Mouse (Mus musculus) embryonic facial prominence, embryonic 13.5 days (tissue): ENCODE data around the gene Dgkg. TPM values are rescaled to one million over a fixed set of nuclear protein-coding genes. Genes with fewer than 3 reads are reported as not detected.

Experiments
- ATAC-seq: fragments of 200-750 bp; cut with Nextera tagmentation; 2 replicates; pipeline ENCODE4 v1.8.0; 2017; ENCODE audit warnings: low read depth; ENCODE audit not compliant: insufficient number of reproducible peaks, insufficient read depth, low FRiP score, low TSS enrichment
- H3K27ac ChIP-seq: fragments of 300-500 bp; sonication (generic); 2 replicates; pipeline ENCODE4 v1.5.1; 2015; ENCODE audit warnings: moderate library complexity, mild to moderate bottlenecking, inconsistent platforms
- H3K27me3 ChIP-seq: fragments of 300-500 bp; sonication (generic); 2 replicates; pipeline ENCODE4 v1.6.1; 2015; ENCODE audit warnings: mild to moderate bottlenecking, inconsistent platforms
- H3K36me3 ChIP-seq: fragments of 300-500 bp; sonication (generic); 2 replicates; pipeline ENCODE4 v1.6.1; 2015; ENCODE audit warnings: mild to moderate bottlenecking, inconsistent platforms
- H3K4me1 ChIP-seq: fragments of 300-500 bp; sonication (generic); 2 replicates; pipeline ENCODE4 v1.6.1; 2015; ENCODE audit warnings: inconsistent platforms
- H3K4me2 ChIP-seq: fragments of 300-500 bp; sonication (generic); 2 replicates; pipeline ENCODE4 v1.6.1; 2015; ENCODE audit warnings: moderate library complexity, mild to moderate bottlenecking, inconsistent platforms
- H3K4me3 ChIP-seq: fragments of 300-500 bp; sonication (generic); 2 replicates; pipeline ENCODE4 v1.5.1; 2015; ENCODE audit warnings: mild to moderate bottlenecking, inconsistent platforms
- H3K9ac ChIP-seq: fragments of 300-500 bp; sonication (generic); 2 replicates; pipeline ENCODE4 v1.6.1; 2015; ENCODE audit warnings: mild to moderate bottlenecking, inconsistent platforms
- H3K9me3 ChIP-seq: fragments of 300-500 bp; sonication (generic); 2 replicates; pipeline ENCODE4 v1.6.1; 2016; ENCODE audit warnings: inconsistent platforms
- WGBS: fragments of 180-500 bp; shearing (Covaris S2); methylation state at CpG from one replicate; pipeline ENCODE4 v1.1.7; 2015; ENCODE audit warnings: mixed read lengths; 5-methylcytosine and 5-hydroxymethylcytosine counted together
- polyA plus RNA-seq: library from polyadenylated mRNA; unstranded; fragments of >200 nt; fragmentation: Nextera tagmentation; extraction: Ambion mirVana; gene quantifications from 2 replicates; pipeline ENCODE4 v1.2.1, GENCODE M21; 2015

The Dgkg gene
- polyA plus RNA-seq, 1 experiment from 2014 or later = 0.13 TPM

DNA sequence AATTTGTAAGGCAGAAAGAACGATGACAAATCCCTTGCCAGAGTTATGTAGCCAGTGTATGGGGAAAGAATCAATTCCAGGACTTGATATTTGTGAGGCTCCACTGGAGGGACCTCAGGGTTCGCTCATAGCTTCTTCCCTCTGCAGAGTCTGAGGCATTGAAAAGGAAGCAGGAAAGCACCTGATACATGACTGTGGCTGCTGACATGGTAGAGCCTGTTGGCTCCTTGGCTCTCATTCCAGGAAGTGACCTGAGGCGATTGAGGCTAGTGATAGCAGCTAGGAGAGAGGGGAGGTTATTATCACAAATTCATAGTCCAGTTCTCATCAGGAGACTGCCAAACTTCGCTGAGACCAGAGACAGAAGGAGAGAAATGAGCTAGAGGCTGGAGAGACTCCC, 17.1 kb upstream of the Dgkg start:
- Histone ChIP-seq H3K4me3 (no peak overlapping the region), H3K36me3 (no peaks in the 10 kb centered on the region), H3K4me1 (no peaks in the 10 kb centered on the region), H3K9me3 (no peaks in the 10 kb centered on the region), H3K27me3 (no peaks in the 10 kb centered on the region), H3K4me2 (no peak overlapping the region), H3K27ac (no peak overlapping the region), H3K9ac (no peak overlapping the region)
- 66% methylated on average over 4 of the region's 4 CpGs for whole genome bisulfite sequencing
- ATAC-seq = no peak

- H3K27me3 ChIP-seq = peaks cover 26% of the 10 kb centered on the region
Measured at GRCm38 (mm10) chr16:22664033-22664432, 7.0 kb upstream of the Dgkg start.

DNA sequence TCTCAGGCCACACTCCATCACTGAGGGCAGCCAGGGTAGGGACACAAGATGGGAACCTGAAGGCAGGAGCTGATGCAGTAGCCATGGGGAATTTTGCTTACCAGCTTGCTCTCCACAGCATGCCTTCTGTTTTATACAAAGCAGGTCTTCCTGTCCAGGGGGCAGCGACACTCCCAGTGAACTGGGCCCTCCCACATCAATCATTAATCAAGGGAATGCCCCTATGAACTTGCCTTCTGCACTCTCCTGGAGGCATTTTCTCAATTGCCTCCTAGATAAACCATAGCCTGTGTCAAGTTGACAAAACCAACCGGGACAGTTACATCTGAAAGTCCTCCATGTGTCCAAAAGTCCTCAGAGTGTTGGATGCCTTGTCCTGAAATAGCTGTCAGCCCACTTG, 6.1 kb upstream of the Dgkg start:
- Histone ChIP-seq H3K4me1 (no peaks in the 10 kb centered on the region), H3K9me3 (no peaks in the 10 kb centered on the region), H3K4me3 (no peak overlapping the region), H3K36me3 (no peaks in the 10 kb centered on the region), H3K9ac (no peak overlapping the region), H3K4me2 (no peak overlapping the region), H3K27me3 (peaks cover 35% of the 10 kb centered on the region), H3K27ac (no peak overlapping the region)
- 55% methylated on average over 2 of the region's 2 CpGs for WGBS
- ATAC-seq = no peak

More at GRCm38 (mm10) chr16:22664033-22664432, 7.0 kb upstream of the Dgkg start:
- no peaks in the 10 kb centered on the region for H3K4me1 ChIP-seq
- WGBS = 82% methylated on average over 4 of the region's 4 CpGs
- no peak overlapping the region for H3K4me3 ChIP-seq
- no peak overlapping the region for H3K27ac ChIP-seq
- no peak overlapping the region for H3K9ac ChIP-seq
- no peaks in the 10 kb centered on the region for H3K36me3 ChIP-seq
- ATAC-seq = no peak
- H3K4me2 ChIP-seq = no peak overlapping the region
- no peaks in the 10 kb centered on the region for H3K9me3 ChIP-seq

- H3K9ac ChIP-seq = no peak overlapping the region
- H3K4me3 ChIP-seq = no peak overlapping the region
- WGBS = 58% methylated on average over 5 of the region's 5 CpGs
- no peak overlapping the region for H3K4me2 ChIP-seq
- no peaks in the 10 kb centered on the region for H3K9me3 ChIP-seq
- peaks cover 12% of the 10 kb centered on the region for H3K4me1 ChIP-seq
- H3K36me3 ChIP-seq = no peaks in the 10 kb centered on the region
- H3K27ac ChIP-seq = no peak overlapping the region
- ATAC-seq = no peak
- peaks cover 55% of the 10 kb centered on the region for H3K27me3 ChIP-seq
Measured at GRCm38 (mm10) chr16:22661076-22661475, 4.1 kb upstream of the Dgkg start.

DNA sequence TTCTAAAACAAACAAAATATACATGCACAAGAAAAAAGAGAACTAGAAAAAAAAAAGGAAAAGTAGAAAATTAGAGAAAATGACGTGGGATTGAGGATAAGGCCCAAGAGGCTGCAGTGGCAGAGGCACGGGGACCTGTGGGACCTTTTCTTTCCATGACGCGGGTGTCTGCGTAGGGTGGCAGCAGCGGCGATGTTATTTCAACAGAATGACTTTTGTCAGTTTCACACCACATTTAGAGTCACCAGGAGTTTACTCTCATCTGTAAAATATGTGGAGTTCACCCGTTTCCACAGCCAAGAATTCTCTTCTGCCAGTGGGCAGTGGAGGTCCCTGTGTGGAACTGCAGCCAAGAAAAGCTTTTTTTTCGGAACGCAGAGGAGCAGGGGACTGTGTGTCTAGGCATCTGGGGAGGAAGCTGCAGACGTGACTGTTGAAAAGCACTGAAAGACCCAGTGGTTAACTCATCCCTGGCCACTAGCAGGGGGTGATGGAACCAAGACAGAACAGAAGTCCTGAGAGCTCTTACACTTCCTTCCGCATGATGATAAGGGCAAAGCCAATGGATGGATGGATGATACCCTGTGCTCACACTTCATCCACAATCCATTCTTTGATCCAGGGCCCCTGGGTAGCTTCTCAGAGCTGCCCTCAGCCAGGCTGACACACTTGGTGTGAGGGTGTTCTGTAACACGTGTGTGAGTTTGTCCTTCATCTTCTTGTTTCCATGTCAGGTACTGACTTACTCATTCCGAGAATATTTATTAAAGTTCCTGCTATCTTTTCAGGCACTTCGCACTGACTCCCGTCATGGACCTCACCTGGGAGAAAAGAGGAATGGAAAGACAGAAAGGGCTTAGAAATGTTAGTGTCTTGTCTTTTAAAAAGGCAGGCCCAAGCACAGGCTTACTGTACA, 1.1 kb upstream of the Dgkg start:
- H3K27ac ChIP-seq = no peak overlapping the region
- ATAC-seq = no peak
- H3K4me3 ChIP-seq = no peak overlapping the region
- no peak overlapping the region for H3K4me2 ChIP-seq
- no peaks in the 10 kb centered on the region for H3K36me3 ChIP-seq
- no peak overlapping the region for H3K9ac ChIP-seq
- H3K4me1 ChIP-seq = peaks cover 16% of the 10 kb centered on the region
- no peaks in the 10 kb centered on the region for H3K9me3 ChIP-seq
- 72% methylated on average over 16 of the region's 16 CpGs for WGBS
- peaks cover 68% of the 10 kb centered on the region for H3K27me3 ChIP-seq

GRCm38 (mm10) chr16:22655812-22656211, 1.2 kb downstream of the Dgkg start:
- peaks cover 16% of the 10 kb centered on the region for H3K4me1 ChIP-seq
- no peak for ATAC-seq
- H3K9ac ChIP-seq = no peak overlapping the region
- no peaks in the 10 kb centered on the region for H3K36me3 ChIP-seq
- H3K27me3 ChIP-seq = peaks cover 61% of the 10 kb centered on the region
- H3K4me3 ChIP-seq = peak overlapping the region; percentile 4; the same call in 1 of the 2 replicates
- WGBS = 9% methylated on average over 11 of the region's 11 CpGs
- H3K9me3 ChIP-seq = no peaks in the 10 kb centered on the region
- H3K27ac ChIP-seq = no peak overlapping the region
- peak overlapping the region; percentile 24; the same call in 1 of the 2 replicates for H3K4me2 ChIP-seq

- peaks cover 61% of the 10 kb centered on the region for H3K27me3 ChIP-seq
- no peak for ATAC-seq
Measured at GRCm38 (mm10) chr16:22655223-22655622, 1.8 kb downstream of the Dgkg start.

DNA sequence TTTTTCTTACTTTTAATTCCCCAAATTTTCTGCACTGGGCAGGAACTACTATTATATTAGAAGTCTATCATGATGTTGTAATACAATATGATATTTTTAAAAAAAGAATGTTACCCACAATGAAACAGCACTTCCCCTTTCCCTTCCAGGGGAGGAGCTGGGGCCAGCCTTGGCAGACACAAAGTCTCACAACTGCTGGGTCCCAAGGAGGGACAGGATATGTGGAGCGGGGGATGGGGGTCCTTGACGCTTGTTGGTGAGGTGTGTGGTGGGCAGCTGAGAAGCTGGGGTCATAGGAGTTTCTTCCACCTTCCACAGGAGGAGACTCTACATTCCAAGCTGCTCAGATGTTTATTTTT, 2.6 kb downstream of the Dgkg start:
- Histone ChIP-seq H3K9ac (no peak overlapping the region), H3K9me3 (no peaks in the 10 kb centered on the region), H3K36me3 (no peaks in the 10 kb centered on the region), H3K27me3 (peaks cover 56% of the 10 kb centered on the region), H3K27ac (no peak overlapping the region), H3K4me2 (no peak overlapping the region), H3K4me3 (no peak overlapping the region), H3K4me1 (peaks cover 16% of the 10 kb centered on the region)
- ATAC-seq = no peak
- WGBS = 59% methylated on average over 2 of the region's 2 CpGs

More at GRCm38 (mm10) chr16:22655223-22655622, 1.8 kb downstream of the Dgkg start:
- Histone ChIP-seq H3K9ac (no peak overlapping the region), H3K36me3 (no peaks in the 10 kb centered on the region), H3K4me2 (no peak overlapping the region), H3K4me3 (no peak overlapping the region), H3K4me1 (peaks cover 16% of the 10 kb centered on the region), H3K27ac (no peak overlapping the region), H3K9me3 (no peaks in the 10 kb centered on the region)
- 65% methylated on average over 5 of the region's 5 CpGs for WGBS

DNA sequence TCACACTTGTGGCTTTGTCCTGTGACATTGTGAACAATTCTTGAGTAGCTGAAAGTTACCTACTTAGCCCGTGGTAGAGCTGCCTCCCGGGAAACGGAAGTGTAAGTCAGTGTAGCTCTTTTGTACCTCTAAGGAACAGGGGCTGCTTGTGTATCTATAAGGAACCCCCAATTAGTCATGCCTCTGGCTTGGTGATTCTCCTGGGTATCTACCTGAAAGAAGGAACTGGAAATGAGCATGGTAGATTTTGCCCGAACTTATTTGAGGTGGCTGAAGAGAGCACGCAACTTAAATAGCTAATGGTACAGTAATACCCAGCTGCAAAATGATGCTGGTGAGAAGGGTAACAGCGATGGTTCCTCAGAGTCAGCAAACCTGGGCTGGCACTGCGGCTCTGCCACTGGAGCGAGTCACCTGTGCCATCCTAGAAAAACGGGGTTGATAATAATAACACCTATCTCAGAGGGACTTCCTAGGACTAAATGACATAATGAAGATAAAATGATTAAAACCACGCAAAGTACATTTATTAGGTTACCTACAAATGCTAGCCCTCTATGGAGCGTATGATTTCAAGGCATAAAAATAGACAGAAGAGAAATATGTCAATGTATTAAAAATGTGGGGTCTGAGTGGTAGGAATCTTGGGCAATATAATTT, 3.1 kb downstream of the Dgkg start:
- Histone ChIP-seq H3K27ac (no peak overlapping the region), H3K4me2 (no peak overlapping the region), H3K9me3 (no peaks in the 10 kb centered on the region), H3K9ac (no peak overlapping the region), H3K27me3 (peaks cover 53% of the 10 kb centered on the region), H3K4me1 (peaks cover 16% of the 10 kb centered on the region), H3K36me3 (no peaks in the 10 kb centered on the region), H3K4me3 (no peak overlapping the region)
- ATAC-seq = no peak
- 88% methylated on average over 11 of the region's 11 CpGs for WGBS

GRCm38 (mm10) chr16:22651244-22651643, 5.8 kb downstream of the Dgkg start:
- Histone ChIP-seq H3K4me2 (no peak overlapping the region), H3K27me3 (peaks cover 26% of the 10 kb centered on the region), H3K4me1 (0 out of 2 replicates have a peak, but pooled peaks cover 5% of the 10 kb centered on the region), H3K36me3 (no peaks in the 10 kb centered on the region), H3K9ac (no peak overlapping the region), H3K9me3 (no peaks in the 10 kb centered on the region), H3K27ac (no peak overlapping the region), H3K4me3 (no peak overlapping the region)
- 73% methylated on average over 3 of the region's 3 CpGs for WGBS
- ATAC-seq = no peak

- WGBS = 94% methylated on average over 1 of the region's 1 CpGs
- Histone ChIP-seq H3K4me2 (no peak overlapping the region), H3K4me3 (no peak overlapping the region)
Measured at GRCm38 (mm10) chr16:22645256-22645655, 11.8 kb downstream of the Dgkg start.

DNA sequence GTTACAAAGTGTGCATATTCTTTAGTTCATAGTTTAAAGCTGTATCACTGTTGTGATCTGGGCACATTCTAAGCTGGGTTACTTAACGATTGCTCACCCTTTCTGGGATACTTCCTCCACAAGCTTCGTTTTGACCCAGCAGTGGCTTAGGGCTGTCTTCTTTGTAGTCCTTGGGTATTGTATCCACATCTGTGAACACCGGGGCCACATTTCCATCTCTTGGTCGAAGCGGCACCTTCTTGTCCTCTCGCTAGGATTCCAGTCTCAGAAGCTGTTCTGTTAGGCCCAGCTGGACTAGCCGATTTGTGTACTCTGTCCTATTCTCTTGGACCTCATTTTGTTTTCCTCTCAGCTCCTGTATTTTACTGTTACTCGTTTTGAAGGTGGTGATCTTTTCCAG, 13.6 kb downstream of the Dgkg start:
- 75% methylated on average over 8 of the region's 8 CpGs for WGBS
- no peaks in the 10 kb centered on the region for H3K27me3 ChIP-seq
- H3K9me3 ChIP-seq = no peaks in the 10 kb centered on the region
- no peak for ATAC-seq
- no peak overlapping the region for H3K9ac ChIP-seq
- H3K27ac ChIP-seq = no peak overlapping the region
- H3K4me1 ChIP-seq = 0 out of 2 replicates have a peak, but pooled peaks cover 3% of the 10 kb centered on the region
- no peaks in the 10 kb centered on the region for H3K36me3 ChIP-seq
- H3K4me2 ChIP-seq = no peak overlapping the region
- H3K4me3 ChIP-seq = no peak overlapping the region

More at GRCm38 (mm10) chr16:22645256-22645655, 11.8 kb downstream of the Dgkg start:
- ATAC-seq = no peak
- Histone ChIP-seq H3K9ac (no peak overlapping the region), H3K4me1 (no peaks in the 10 kb centered on the region), H3K27ac (no peak overlapping the region), H3K36me3 (no peaks in the 10 kb centered on the region), H3K27me3 (no peaks in the 10 kb centered on the region), H3K9me3 (no peaks in the 10 kb centered on the region)
